Mouse (Mus musculus): ENCODE data around the gene Aspscr1.
"Not testable (repeated sequence)": the region's sequence is repeated elsewhere in the genome, so short reads cannot be mapped to it uniquely, and the experiment has no call there.

The Aspscr1 gene

DNA sequence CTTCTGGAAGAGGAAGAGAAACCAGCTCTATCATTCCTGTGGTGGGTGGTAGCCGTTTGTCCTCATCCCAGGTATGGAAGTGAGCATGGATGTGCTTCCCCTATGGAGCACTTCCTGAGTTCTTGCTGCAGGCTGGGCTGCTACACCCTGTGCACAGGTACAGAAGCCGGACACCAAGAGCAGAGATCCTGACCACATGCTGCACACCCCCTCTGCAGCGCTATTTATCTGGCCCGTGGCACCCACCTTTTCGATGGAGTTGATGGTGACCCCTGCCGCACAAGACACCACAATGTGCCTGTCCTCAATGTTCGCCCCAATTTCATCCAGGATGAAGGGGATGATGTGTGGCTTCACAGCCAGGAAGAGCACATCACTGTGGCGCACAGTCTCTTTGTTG is 30.9 kb upstream of the Aspscr1 start:
- no peak for DNase-seq (ENCODE audit: low spot score in 2 of 2)

DNA sequence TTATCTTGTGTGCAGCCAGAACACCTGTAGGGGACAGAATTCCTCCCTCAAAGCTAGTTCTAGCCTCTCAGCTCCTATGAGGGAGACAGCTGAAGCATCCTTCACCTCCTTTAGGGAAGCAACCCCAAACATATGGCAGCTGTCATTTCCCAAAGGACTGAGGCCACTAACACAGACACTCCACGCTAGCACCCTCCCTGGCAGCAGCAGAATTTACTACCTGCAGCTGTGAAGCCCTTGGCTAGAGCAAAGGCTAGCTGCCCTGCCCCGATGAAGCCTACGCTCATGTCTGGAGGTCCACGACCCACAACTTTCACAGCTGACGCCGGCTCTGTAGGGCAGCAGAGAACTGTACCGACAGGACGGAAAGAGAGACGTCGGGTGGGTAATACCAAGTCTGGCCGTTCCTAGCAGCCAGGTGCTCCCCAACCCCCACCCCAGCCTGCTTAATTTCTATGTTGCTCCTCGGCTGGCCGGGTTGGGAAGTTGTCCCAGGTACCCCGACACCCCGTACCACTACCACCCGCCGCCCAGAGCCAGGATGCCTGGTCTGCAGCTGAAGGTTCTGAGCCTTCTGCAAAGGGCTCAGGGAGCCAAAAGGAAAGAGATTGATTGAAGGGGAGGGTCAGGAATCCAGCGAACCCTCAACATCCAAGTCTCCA is 29.7 kb upstream of the Aspscr1 start:
- no peak for DNase-seq (ENCODE audit: low spot score in 2 of 2)

DNA sequence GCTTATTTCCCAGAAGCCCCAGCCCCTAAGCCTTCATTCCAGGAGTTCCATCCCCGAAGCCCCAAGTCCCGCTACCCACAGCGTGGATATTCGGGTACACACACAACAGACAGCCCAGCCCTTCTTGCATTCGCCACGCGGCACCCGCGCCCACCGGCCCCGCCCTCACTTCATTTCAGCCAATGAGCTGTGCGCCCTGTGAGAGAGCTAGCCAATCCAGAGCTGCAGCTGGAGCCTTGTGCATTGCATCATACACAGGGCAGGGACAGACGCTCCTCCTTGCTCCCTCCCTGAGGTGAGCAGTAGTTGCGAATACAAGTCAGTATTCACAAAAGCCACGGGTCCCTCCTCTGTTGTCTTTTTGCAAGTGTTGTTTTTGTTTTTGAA is 29.2 kb upstream of the Aspscr1 start, which contains the start of gene Pycr1:
TSS of gene Pycr1 (minus strand) at position 169 of the 387 bp plus-strand sequence.
- peak; percentile 91 to 93 for DNase-seq (ENCODE audit: low spot score in 2 of 2)

DNA sequence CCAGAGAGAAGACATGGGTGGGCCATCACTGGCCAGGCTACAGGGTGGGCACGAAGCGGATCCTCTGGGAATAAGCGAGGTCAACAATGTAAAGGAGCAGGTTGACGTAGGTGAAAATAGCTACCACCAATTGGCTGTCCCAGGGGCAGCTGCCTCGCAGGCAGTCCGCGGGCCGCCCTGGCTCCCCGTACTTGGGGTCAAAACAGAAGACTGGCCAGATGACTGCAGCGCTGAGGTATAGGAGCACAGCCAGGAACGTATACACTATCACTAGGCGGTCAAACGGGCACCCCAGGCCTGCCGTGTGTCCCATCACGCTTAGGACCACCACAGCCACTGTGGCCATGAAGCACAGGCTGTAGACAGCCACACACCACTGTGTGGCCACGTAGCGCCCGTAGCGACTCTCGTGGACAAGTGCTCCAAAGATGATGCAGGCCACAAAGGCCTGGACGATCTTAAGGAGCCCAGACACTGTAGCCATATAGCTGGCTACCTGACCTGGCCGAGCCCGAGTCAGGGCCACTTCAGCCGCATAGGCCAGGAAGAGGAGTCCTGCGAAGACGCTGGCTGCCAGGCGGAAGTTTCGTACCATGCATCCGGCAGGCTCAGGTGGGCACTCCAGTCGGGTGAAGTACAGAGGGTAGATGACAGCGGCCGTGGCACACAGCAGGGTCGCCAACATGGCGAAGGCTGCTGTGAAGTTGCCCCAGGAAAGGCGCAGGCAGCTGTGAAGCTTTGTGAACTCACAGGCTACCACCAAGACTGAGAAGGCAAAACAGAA is 25.5 kb upstream of the Aspscr1 start:
- DNase-seq (ENCODE audit: low spot score in 2 of 2), result no peak

DNA sequence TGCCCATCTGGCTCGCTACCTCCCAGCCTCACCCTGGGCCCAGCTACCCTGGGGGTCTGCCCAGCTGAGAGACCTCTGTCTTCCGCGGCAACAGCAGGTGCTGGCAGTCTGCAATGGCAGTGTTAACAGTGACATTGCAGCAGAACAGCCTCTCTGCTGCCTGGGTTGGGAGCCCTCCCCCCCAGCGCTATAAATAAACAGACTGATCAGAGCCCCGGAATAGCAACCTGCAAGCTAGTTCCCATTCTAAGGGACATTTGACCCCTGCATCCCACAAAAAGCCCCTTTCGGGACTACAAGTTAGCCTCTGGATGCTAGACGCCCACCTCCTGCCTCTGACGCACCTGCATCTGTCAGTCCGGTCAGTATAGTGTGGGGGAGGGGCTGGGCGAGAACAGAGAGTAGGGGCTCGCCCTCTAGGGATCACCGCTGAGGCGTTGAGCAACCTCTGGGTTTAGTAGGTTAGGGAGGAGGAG is 24.7 kb upstream of the Aspscr1 start, which contains the start of gene Myadml2:
TSS of gene Myadml2 (minus strand) at position 158 of the 476 bp plus-strand sequence.
- DNase-seq (ENCODE audit: low spot score in 2 of 2), result peak in 1 of 2 experiments; percentile 32

DNA sequence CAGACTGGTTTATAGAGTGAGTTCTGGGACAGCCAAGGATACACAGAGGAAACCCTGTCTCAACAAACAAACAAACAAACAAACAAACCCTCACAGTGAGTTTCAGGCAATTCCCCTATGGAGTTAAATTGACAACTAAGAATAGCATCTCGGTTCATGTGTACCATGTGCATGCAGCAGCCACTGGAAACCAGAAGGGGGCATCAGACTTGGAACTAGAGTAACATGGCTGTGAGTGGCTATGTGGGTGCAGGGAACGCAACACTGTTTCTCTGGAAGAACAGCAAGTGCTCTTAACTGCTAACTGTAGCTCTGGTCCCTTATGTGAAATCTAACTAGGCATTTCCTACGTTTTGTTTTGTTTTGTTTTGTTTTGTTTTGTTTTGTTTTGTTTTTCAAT is 20.9 kb upstream of the Aspscr1 start:
- no peak for DNase-seq (ENCODE audit: low spot score in 2 of 2)

DNA sequence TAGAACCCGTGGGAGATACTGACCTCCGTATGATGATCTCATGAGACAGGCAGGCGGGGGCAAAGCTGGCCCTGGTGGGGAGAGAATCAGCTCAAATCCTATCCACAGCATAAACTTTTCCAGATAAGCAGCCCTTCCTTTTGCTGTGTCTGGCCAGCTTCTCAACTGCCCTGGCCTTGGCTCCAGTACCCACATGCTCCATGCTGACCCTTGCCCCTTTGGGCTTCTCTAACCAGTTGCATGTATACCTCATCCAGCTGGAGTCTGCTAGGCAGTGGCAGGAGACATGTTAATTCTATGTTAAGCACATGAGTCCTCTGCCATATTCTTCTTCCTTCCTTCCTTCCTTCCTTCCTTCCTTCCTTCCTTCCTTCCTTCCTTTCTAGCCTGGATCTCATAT is 18.0 kb upstream of the Aspscr1 start:
- no peak for DNase-seq (ENCODE audit: low spot score in 2 of 2)

DNA sequence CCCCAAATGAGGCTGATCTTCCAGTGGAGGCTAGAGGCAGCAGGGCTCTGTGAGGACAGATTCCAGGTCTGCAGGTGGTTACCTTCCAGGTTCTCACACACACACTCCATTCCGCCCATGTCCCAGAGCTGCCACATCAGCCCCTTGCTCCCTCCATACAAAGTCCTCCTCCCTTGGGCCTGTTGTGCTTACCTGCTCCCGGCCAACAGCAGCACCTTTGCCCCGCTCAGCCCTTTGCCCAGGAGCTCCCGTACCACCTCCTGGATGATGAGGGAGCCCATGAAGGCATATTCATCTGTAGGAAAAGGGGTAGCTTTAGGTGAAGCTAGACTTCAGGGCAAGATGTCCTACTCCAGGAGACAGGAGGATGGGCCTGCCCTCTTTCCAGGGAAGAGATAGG is 15.5 kb upstream of the Aspscr1 start:
- DNase-seq (ENCODE audit: low spot score in 2 of 2), result no peak

DNA sequence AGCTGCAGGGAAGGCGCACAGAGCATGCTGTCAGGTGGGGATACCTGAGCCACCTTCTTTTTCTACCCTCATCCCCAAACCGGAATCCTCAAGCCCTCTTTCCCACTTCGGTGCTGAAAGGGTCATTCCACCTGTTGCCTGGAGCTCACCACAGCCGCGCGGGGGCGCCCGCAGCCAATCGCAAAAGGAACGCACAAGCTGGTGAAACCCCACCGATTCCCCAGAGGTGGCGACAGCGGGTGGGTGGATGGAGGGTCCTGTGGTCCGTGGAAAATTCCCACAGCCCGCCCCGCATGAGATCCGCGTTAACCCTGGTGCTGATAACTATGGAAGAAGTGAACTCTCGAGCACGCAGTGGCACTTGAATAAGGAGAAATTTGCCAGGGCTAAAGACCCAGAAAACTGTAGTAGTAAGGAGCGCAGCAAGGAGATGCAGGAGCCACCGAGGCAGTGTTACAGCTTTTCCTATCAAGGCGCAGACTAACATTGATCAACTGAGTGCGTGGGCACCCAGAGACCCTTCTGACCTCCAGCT is 13.8 kb upstream of the Aspscr1 start:
- peak; percentile 42 to 60 for DNase-seq (ENCODE audit: low spot score in 2 of 2)

DNA sequence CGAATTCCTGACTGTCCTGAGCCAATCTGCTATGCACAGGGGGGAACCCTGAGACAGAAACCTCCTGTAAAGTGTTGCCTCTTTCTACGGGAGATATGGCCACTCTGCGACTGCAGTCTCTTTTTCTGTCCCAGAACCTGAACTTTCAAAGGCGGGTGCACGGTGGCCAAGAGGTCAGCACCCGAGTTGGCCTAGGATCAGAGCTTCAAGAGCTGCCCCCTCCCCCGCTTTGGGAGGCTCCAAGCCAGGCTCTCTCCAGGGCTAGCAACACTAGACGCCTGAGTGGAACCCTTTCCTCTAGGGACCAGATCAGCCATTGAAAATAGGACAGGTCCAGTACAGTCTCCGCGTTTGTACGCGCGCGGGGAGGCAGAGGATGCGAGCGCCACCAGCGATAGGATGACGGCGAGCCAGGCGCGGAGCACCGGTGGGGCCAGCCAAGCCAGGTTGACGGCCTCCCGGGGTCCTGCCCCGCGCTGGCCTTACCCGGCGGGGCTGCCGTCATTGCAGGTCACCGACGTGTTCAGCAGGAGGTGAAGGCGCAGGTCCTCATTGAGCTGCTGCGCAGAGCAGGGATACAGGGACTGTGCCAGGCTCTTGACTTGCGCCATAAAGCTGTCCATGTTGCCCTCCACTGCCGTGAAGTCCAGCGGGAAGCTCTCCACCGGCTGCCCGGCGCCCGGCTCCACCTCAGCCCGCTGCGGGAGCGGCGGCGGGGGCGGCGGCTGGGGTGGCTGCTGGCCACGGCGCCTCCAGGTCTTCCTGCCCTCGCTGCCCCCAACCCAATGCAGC is 13.1 kb upstream of the Aspscr1 start:
- DNase-seq (ENCODE audit: low spot score in 2 of 2), result no peak

DNA sequence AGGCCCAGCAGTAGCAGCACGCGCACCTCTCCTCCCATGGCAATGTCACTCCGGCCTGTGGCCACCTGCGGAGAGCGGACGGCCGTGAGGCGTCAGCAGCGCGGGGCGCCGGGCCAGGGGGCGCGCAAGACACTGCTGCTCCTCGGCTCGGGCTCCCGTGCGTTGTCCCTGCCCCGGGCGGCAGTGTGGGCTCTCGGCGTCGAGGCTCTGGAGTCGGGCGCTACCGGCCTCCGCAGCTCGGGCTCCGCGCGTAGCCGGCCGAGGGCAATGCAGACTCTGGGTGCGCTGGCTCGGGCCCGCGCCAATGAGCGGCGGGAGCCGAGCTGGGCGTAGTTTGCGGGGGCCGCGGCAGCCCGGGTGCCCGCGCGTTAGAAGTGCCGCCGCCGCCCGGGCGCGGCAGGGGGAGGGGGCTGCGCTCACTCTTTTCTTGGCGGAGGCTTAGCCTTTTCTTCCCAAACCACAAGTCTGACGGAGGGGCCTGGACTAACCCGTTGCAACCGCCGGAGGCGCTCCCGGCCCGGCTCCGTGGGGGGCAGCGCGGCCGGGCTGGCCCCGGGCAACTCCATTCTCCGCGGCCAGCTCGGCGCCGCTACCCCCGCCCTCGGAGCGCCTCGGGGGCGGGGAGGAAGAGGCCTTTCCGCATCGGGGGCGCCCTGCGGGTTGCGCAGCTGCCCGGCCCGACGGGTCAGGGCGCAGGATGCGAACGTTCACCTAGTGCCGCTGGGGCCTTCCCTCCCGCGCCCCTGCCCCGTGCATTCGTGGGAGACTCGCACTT is 12.3 kb upstream of the Aspscr1 start:
- no peak for DNase-seq (ENCODE audit: low spot score in 2 of 2)

DNA sequence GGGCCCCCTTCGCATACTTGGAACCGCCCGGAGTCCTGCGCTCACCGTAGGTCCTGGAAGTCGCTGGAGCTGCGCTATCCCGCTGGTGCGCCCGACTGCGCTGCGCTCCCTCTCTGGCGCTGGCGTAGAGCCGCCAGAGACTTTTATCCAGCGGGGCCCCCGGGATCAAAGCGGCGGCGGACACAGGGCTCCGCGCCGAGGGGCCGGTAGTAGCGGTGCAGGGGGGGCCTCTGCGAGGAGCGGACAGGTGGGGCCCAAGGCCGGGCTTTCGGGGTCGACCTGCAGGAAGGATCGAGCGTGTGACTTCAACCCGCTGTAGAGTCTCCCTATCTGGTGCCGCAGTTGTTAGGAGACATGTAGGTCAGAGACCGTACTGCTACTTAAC is 11.7 kb upstream of the Aspscr1 start, which contains the start of gene Notum:
TSS of gene Notum (minus strand) at position 100 of the 385 bp plus-strand sequence.
- DNase-seq (ENCODE audit: low spot score in 2 of 2), result no peak

DNA sequence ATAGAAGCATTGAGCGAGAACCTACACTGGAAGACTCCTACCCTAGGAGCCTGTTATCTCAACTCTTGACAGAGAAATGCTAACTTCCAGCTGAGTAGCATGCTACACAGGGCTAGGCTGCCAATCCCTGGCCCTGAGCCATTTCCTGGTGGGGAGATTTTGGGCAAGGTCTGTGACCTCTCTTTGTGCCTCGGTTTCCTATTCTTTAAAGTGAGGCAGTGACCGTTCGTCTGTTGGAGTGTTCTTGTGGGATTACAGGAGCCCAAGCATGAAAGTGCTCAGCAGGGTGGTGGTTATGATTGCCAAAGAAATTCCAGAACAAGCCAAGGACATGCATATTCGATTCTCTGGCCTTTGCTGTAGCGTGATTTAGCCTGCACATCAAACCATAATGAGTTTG is 10.0 kb upstream of the Aspscr1 start:
- no peak for DNase-seq (ENCODE audit: low spot score in 2 of 2)

DNA sequence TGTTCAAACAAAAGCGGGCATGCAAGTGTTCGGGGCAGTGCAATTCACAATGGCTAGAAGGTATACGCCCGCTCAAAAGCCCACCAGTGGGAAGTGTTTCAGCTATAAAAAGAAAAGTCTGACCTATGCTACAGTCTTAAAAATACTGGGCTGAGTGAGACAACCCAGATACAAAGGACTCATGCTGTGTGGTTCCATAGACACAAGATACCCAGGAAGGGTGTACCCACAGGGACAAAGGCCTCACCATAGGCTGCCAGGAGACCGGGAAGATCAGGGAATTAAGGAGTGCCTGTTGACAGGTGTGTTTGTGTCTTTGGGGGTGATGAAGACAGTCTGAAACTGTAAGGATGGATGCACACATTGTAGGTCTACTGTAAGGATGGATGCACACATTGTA is 9.1 kb upstream of the Aspscr1 start:
- no peak for DNase-seq (ENCODE audit: low spot score in 2 of 2)

DNA sequence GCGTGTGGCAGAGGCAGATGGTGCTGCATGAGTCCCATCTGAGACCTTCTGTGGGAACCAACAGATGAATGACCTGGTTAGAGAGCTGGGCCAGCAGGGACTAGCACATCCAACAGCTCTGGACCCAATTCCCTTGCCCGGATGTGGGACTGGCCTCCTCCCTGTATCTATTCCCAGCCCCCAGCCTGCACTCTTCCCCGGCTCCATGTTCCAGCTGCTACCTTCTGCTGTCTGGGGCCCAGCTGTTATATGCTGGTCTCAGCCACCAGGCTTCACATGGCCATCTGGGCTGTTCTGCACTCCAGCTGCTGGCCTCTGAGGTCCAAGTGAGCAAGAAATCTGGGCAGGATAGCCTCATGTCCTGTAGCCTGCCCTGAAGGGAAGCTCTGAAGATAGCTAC is 7.4 kb upstream of the Aspscr1 start:
- DNase-seq (ENCODE audit: low spot score in 2 of 2), result no peak

DNA sequence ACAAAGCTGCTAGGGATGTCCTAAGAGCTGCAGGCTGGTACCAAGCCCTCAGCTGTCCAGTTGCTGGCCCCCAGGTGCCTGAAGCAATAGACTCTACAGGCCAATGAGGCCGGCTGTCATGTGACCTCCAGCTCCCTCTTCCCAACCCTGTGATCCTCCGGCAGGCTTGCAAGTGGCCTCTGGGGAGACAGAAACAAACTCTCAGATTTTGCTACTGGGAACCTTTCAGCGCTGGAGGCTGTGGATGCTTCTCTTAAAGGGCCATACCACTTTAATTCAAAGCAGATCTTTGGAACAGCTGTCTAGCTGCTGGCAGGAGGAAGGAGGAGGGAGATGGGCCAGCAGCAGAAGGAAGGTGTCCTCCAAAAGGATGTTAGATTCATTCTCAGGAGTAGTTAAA is 6.2 kb upstream of the Aspscr1 start:
- DNase-seq (ENCODE audit: low spot score in 2 of 2), result no peak

DNA sequence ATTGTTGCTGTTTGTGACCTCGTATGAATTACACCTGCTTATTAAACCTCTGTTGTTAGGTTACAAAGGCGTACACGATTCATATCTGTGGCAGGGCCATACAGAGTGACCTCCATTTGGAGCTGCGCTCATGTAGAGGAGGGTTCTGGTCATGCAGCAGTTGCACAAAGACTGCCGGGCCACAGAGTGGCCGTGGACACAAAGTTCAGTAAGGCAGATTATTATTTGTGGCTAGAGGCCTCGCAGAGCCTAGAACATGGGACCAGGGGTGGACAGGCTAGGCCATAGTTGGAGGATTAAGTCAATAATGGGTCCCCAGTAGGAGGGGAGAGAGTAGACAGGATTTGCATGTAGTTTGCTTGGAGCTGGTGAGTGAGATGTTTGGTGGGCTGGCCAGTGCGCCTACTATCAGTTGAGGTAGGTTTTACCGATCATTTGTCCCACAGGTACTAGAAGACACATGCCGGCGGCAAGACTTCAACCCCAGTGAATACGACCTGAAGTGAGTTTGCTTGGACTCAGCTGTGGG is 885 bp downstream of the Aspscr1 start:
- no peak for DNase-seq (ENCODE audit: low spot score in 2 of 2)

DNA sequence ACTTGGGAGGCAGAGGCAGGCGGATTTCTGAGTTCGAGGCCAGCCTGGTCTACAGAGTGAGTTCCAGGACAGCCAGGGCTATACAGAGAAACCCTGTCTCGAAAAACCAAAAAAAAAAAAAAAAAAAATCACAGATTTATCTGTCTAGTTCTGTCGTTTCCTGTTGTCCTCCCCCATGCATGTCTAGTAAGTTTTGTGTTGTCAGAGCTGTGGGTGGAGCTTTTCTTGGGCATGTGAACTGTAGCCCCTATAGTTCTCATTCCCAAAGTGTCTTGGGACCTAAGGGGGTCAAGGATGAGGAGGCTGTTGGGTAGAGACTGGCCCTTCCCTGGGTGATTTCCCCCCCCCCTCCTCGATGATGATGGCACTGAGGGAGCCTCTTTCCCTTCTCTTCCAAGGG is 3.1 kb downstream of the Aspscr1 start:
- not testable (repeated sequence) for DNase-seq (ENCODE audit: low spot score in 2 of 2)

DNA sequence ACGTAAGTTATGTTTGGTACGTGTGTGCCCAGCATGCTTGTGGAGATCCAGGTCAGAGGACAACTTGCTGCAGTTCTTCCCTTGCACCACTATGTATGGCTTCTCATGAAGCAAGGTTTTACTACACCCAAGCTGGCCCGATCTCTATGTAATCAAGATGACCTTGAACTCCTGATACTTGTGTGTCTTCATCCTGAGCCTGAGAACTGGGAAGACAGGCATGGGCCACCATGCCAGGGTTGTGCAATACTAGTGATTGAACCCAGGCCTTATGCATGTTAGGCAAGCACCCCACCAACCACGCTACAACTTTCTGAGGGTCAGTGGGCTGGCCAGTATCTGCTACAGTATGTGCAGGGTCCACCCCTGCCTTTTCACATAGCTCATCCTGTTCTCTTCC is 4.2 kb downstream of the Aspscr1 start:
- no peak for DNase-seq (ENCODE audit: low spot score in 2 of 2)

DNA sequence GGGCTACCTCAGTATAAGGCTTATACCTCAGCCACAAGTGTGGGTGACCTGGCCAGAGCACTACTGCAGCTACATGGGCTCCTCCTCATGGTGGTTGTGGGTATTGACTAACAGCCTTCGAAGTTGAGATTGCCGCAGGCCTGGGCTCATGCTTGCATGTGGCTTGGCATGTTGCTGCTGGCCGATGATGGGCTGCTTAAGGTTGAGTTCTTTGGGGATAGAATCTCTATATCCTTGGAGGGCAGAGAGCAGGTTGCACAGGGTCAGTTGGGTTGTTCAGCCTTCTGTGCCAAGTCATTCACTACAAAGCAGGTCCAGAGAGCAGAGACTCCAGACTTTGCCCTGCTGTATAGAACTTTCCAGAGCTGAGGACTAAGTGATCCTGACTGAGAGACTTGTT is 7.1 kb downstream of the Aspscr1 start:
- no peak for DNase-seq (ENCODE audit: low spot score in 2 of 2)

DNA sequence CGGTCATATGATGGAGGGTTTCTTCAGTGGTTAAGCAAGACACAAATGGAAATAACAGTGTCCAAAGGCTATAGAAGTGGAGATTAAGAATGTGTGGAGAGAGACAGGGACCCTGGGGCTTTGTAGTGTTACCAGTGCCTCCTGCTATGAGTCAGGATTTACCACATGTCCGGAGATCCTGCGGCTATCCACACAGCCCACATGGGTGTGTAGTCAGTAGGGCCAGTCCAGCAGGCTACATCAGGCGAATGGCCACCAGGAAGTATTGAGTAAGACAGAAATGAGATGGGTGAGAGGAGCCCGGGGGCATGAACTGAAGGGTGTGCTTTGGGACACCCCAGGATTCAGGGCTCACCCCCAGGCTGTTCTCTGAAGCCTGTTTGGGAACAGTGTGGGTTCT is 9.9 kb downstream of the Aspscr1 start:
- DNase-seq (ENCODE audit: low spot score in 2 of 2), result no peak
